Mouse (Mus musculus) left cerebral cortex, postnatal 25 days (tissue): ENCODE measurements around the gene Camkv. TPM values are rescaled to one million over a fixed set of nuclear protein-coding genes. Genes with fewer than 3 reads are reported as not detected.

Source experiments
- DNase-seq, 2 experiments: peaks; one replicate each; pipeline ENCODE4 v3.0.0; 2022; ENCODE audit warnings: low spot score in 2 of 2, mixed read lengths in 1 of 2
- intact Hi-C: fragments of 180-260 bp; cut with DNase I; formaldehyde crosslinking; loops from one replicate; pipeline ENCODE4 v1.15.1; 2025
- total RNA-seq, 2 experiments: library from RNA; stranded (reverse); gene quantifications; 2 replicates each; pipeline ENCODE4 v1.2.3; 2021

Gene Camkv
- total RNA-seq, 2 experiments from 2014 or later, result 352 to 354 TPM

DNA sequence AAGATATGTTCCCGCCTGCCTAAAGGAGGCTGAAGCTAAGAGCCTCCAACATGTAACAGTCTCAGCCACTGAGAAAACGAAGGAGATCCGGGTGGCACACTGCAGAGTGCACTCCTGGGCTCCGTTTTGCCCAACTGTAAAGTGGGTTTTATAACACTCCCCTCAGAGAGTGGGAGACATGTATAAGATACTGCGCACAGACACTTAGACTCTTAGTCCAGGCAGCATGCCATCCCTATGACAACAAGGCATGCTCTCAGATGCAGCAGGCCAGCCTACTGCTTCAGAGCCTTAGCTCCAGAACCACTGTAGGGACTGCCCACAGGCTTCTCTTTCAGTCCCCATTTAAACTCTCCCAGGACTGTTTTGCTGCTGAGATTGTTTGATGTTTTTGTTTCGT lies 16.6 kb upstream of the Camkv start:
- intact Hi-C loops, result no loop called here
- DNase-seq, result peak in 1 of 2 experiments; percentile 69

DNA sequence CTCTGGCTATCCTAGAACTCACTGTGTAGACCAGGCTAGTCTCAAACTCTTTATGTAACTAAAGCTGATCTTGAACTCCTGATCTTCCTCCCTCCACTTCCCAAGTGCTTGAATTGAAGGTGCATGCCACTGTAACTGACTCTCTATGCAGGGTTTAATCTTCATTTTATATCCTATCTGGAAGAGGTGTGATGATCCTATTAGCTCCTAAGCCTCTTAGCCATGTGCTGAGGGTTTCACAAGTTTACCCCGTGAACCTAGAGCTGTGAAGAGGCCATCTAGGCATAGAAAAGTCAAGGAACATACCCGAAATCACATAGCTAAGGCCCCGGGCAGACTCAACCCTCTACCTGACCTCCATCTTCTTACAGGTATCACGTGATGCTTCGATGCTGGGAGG lies 16.0 kb upstream of the Camkv start:
- intact Hi-C loops, result no loop called here
- no peak for DNase-seq

DNA sequence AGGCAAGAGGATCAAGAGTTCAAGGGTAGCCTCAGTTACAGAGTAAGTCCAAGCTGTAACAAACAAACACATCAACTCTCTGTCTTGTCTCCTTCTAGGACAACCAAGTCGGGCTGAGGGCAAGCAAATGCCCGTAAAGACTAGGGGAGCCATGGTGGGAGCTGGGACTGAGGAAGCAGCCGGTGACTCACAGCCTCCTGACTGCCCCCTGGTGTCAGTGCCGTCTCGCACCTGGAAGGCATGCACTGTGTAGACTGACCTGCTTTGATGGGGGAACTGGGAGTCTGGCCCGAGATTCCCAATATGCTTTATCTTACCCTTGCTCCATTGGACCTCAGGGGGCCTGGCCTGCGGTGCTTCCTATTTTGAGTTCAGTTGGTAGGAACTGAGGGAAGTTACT lies 12.5 kb upstream of the Camkv start:
- intact Hi-C loops, result no loop called here

DNA sequence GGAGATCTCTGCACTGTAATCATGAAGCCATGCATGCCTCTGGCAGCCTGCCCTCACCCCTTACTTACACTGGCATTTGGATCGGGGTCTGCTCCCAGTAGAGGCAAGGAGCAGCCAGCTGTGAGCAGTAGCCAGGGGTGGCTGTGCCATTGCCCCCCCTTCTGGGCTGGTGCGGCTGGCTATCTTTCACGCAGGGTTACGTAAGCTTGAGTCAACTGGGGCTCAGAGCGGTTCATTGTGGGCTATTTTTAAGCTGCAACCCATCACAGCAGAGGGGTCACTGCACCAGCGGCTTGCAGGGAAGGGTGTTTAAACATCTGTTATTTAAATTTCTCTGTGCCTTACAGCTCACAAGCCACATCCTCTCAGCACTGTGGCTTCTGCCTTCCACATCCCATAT lies 11.5 kb upstream of the Camkv start:
- DNase-seq, result no peak
- intact Hi-C loops, result no loop called here

More for the DNA sequence above, 12.5 kb upstream of the Camkv start:
- DNase-seq, result no peak

DNA sequence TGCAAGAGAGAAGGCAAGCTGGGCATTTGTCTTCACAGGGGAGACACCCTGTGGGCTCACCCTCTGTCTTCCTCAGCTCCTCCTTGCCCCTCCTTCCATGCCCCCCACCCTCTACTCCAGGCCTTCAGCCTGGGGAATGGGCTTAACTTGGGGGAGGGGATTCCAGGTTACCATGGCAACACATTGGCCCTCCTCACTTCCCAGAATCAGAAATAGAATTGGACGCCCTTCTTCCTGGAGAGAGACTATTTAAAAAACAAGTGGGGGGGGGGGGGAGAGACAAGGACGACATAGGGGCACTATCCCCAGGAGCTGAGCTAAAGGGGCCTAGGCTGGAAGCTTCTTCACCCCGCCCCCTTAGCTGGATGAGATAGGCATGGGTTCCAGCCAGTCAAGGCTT lies 10.2 kb upstream of the Camkv start:
- no peak for DNase-seq
- intact Hi-C loops, result no loop called here

DNA sequence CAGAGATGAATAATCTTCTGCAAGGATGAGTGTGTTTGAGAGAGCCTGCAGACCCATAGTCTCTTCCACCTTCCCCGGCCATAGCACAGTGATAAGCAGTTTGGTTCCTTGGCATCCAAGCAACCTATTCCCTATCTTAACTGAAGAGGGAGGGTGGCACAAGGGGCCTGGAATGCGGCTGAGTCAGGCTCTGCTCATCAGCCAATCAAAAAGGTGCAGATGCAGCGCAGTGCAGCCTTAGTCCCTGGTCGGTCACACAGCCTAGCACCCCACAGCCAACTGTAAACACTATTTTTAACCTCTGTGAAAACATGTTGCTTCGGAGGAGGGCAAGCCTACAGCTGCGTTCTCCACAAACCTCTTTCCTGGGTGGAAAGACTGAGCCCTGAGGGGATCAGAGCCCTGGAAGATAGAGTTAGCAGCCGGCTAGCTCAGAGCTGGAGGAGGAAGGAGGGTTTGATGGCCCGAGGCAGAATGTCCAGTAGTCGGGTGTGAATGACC lies 8.5 kb upstream of the Camkv start:
- peak in 1 of 2 experiments; percentile 43 for DNase-seq
- intact Hi-C loops, result no loop called here

DNA sequence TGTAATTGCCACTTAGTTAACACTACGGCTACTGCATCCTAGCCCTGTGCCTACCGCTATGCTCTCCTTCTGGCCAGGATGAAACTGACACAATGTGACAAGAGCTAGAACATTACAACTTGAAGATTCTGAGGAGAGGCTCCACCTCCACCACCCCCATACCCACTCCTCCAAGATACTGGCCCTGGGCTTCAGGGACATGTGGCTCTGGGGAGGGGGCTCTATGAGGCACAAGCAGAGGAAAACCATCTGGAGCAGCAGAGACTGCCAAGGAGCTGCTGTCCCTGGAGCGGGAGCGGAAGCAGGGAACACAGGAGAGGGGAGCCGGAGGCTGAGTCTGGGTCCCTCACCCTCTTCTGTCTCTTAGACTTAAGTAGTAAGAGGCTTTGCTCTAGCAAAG lies 7.7 kb upstream of the Camkv start:
- DNase-seq, result peak in 1 of 2 experiments; percentile 40
- intact Hi-C loops, result no loop called here

DNA sequence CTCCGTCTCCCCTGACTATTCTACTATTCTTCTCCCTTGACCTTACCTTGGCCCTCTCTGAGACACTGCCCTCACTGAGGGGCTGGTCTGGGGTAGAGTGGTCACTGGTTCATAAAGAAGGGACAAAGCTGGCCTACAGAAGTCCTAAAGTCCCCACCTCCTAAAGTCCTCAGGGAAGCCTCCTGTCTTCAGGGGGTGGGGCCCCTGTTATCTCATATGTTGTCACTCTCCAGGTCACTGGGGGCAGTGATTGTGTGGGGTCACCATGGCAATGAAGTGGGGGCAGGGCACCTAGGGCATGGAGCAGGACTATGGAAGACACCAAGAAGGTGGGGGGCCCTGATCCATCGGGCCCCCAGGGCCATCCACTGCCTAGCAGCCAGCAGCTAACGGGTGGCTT lies 7.3 kb upstream of the Camkv start, which contains the start of gene Actl11:
Gene Actl11, plus strand, starts transcription at position 301 of the 400 bp plus-strand sequence.
- intact Hi-C loops, result no loop called here
- DNase-seq, result no peak

DNA sequence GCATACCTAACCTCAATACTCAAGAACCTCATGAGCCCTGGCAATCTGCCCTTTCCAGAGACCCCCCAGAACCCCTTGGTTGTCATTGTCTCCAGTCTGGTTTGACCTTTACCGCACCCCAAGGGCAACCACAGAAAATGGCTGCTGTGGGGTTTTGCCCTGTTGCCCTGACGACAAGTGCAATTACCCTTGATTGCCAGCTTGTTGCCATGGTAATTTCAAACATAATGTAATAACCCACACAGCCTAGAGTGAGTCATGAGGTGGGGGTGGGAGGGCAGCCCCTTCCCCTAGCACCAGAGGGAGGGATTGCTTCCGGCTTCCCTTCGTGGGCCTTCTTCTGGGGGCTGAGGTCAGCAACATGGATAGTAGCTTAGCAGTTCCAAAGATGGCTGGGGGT lies 3.3 kb upstream of the Camkv start:
- intact Hi-C loops, result no loop called here
- no peak for DNase-seq

DNA sequence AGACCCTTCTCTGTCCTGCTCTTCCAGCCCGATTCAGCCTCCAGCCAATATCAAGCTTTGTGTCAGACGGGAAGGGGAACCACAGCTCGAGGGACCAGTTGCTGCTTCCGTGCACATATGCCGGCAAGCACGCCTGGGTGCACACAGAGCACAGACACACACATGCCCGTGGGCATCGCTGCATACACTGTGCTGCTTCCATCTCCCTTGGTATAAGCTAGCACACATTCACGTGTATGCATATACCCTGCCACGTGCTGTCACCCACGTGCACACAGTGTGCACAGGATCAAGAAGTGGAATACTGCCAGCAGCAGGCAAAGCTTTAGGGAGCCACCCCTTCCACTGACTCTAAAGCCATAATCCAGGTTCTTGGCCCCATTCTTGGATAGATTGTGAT lies 1.3 kb upstream of the Camkv start:
- peak; percentile 61 to 71 for DNase-seq
- intact Hi-C loops, result no loop called here

DNA sequence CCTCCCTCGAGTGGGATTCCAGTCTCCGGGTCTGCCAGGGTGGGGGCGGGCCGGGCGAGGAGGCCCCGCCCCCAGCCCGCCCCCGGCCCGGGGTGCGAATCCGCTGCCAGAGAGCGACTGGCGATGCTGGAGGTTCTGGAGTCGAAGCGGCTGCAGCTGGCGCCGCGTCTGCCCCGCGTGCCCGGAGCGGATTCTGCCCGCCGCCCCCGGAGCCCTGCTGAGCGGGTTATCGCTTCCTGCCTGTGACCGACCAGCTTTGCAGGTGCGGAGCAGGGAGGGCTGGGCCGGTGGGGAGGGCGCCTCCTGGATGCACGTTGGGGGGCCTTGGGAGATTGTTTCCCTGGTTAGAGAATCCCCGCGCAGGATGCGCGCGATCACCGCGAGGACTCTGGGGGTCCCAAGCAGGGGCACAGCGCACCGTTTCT lies 328 bp downstream of the Camkv start:
- DNase-seq, result peak; percentile 69 to 74
- intact Hi-C loops, result loop anchor here (1.0 kb wide), 1 partner anchor 25 kb away; no protein-coding TSS in a partner anchor

DNA sequence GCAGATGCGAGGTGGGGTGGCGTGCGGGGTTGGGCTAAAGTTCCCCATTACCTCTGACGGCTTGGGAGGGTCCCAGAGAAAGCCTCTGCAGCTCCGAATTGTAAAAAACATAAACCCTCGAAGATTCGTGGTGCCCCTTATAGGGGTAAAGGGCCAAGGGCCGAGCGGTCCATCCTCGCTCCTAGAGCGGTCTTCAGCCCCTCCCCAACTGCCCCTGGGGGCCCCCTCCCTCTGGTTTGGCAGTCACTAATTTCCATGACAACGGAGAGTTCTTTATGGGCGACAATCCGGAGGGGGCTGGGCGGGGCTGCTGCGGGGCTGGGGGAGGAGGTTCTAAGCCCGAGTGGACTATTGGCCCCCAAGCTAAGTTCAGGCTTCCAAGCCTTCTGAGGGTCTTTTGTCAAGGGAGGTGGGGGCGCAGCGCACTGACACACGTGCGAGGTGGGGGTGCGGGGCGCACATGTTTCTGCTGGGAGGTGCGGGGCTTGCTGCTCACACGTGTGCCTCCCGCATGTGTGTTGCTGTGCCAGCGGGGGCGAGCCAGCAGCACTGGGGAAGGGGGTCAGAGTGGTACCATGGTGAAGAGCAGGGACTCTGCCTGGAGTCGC lies 845 bp downstream of the Camkv start:
- intact Hi-C loops, result loop anchor here (1.0 kb wide), 1 partner anchor 25 kb away; no protein-coding TSS in a partner anchor
- peak; percentile 66 to 70 for DNase-seq

DNA sequence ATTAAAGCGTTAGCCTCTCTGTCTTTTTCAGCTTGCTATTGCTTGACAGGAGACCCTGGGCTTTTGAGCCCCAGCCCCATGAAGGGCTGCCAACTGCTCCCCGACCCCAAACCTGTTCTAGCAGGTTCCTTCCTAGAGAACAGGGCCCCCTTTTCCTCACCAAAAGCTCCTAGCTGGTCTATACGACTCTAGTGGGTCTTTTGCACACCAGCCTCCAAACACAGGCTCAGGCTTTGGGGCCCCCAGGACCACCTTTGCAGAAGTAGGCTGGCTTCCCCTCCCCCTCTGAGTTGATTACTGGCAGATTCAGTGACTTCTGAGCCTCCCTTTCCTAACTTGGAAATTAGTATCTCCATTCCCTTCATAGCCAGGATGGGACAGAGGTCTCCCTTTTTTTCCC lies 1.4 kb downstream of the Camkv start:
- intact Hi-C loops, result loop anchor here (1.0 kb wide), 1 partner anchor 24 kb away; no protein-coding TSS in a partner anchor

DNA sequence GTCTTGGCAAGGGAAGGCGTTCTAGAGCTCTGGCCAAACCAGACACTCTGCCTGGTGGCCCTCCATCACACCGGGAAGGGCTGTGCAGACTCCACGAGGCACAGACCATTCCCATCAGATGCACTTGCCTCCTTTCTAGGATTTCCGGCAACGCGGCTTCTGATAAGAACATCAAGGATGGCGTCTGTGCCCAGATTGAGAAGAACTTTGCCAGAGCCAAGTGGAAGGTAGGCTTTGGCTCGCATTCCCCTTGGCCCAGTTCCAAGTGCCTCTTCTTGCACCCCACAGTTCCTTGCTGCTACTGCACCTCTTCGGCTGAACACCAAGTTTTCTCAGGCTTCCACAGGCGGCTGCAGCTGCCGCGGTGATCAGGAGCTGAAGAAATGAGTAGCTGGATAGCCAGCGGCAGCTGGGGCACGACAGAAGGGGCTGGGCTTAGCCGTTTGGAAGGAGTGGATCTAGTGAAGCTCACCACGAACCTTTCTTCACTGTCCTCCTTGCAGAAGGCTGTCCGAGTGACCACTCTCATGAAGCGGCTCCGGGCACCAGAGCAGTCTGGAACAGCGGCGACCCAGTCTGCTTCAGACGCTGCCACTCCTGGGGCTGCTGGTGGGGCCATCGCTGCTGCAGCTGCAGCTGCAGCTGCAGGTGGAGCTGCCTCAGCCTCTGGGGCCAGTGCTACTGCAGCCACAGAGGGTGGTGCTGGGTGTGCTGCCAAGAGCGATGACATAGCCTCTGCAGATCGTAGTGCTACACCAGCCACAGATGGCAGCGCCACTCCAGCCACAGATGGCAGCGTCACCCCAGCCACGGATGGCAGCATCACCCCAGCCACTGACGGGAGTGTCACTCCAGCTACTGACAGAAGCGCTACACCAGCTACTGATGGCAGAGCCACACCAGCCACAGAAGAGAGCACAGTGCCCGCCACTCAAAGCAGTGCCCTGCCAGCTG lies 12.0 kb downstream of the Camkv start:
- peak in 1 of 2 experiments; percentile 46 for DNase-seq
- intact Hi-C loops, result no loop called here

More for the DNA sequence above, 1.4 kb downstream of the Camkv start:
- no peak for DNase-seq

DNA sequence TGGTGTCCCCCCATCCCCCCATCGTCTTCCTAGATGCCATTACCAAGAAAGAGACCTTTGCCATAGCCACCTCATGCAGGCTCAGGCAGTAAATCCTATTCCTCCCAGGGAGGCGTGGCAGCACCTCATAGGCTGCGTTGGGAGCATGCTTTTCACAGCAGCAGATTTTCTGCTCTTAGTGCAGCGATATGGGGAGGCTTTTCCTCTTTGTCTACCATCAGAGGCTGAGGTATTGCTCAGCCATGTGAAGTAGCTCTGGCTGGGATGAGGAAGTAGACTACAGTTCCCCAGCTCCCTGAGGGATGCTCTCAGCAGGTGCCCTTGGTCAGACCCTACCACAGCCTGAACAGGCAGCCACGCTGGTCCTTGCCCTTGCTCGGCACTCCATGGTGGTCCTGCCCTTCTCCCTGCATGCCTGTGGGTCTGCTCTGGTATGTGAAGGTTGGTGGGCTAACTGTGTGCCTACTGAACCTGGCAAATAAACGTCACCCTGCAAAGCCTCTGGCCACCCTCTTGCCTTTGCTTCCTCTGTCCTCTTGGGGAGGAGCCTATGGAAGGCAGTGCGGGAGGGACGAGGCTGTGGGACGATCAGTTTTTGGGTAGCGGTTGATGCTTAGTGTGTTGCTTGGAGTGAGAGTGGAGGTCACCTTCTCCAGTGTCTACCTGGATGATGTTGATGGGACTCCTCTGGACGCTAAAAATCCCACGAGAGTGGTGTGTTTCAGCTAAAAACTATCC lies 13.9 kb downstream of the Camkv start:
- no peak for DNase-seq
- intact Hi-C loops, result no loop called here

DNA sequence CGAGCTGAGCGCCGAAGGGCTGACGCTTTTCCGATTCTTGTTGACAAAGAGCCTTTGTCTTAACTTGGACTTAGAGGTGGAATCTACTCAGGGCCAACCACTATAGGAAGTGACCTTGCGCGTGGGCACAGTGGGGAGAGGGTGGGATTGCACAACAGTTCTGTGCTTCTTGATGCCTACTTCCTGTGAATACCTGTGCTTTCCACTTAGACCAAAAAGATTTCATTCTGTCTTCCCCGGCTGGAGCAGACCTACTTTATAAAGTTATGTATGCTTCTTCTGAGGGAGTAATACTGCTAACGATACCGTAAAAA lies 14.4 kb downstream of the Camkv start, which contains the start of gene Traip:
Gene Traip, plus strand, starts transcription at position 215 of the 314 bp plus-strand sequence.
- intact Hi-C loops, result no loop called here

DNA sequence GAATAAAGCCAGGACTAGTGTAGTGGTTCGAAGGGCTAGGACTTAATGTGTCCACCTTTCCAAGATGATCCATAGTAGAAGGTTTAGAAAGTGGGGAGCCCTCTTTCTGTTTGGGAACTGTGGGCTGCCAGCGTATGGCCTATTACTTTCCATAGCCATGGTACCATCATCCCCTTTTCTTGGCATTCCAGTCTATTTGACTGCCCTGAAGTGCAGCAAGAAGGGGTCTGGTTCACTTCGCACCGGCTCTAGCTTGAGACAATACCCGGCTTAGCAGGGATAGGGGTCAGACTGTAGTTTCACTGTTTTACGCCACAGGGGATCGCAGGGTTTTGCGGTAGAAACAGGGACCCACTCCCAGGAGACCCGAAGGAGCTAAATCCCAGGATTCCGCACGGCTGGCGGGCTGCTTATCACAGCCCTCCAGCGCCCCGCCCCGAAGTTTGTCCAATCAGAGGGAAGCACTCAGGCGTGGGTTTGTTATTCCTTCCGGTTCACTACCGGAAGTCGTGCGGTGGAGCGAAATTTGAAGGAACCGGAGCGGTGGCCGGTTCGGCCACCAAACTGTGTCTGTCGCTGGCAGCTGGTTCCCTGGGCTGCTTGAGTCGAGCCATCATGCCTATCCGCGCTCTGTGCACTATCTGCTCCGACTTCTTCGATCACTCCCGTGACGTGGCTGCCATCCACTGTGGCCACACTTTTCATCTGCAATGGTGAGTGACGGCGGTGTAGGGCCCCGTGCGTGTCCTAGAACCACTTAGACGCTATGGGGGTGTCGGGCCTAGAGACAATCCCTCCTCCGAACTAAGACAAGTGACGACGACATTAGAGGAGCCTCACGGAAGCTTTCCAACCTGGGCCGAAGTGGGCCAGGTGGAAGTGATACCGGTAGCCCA lies 15.2 kb downstream of the Camkv start:
- intact Hi-C loops, result no loop called here
- peak; percentile 89 to 95 for DNase-seq

More for the DNA sequence above, 14.4 kb downstream of the Camkv start, which contains the start of gene Traip:
- no peak for DNase-seq

DNA sequence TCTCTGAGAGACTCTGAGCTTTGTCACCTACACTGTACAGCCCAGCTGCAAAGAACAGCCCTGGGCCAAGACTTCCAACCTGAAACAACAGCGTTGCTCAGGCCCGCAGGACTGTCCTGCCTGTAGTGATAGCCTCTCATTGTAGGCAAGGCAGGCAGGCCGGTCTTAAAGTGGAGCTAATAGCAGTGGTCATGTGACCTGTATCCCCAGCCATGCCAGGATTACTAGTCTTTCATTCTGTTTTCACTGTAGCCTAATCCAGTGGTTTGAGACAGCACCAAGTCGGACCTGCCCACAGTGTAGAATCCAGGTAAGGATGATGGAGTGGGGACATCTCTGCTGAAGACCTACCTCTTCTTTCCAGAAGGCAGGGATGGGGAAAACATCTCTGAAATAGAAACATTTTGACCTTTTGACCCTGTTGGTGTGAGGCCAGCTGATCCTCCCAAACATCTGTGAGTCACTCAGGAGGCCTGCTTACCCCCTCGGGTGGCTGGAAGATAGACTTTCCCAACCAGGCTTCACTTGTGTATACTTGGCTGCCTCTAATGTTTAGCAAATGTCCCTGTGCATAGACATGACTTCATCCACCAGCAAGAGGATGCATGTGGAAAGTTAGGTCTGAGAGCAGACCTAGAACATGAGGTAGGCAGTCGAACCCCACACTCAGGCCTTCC lies 20.3 kb downstream of the Camkv start:
- intact Hi-C loops, result no loop called here
- DNase-seq, result no peak
